Mouse (Mus musculus): ENCODE data around the gene Cdkl1. TPM values are rescaled to one million over a fixed set of nuclear protein-coding genes. Genes with fewer than 3 reads are reported as not detected.

Cdkl1 gene
- polyA plus RNA-seq, 1 experiment from 2014 or later: 2.3 TPM

GRCm38 (mm10) chr12:69766185-69766904 lies 24.7 kb downstream of the Cdkl1 start:
- ATAC-seq (ENCODE audit: low FRiP score, low TSS enrichment): no peak

GRCm38 (mm10) chr12:69765543-69765942 lies 25.5 kb downstream of the Cdkl1 start:
- Histone ChIP-seq H3K36me3 (ENCODE audit: control insufficient read depth, insufficient read depth, low read length) (no peaks in the 10 kb centered on the region), H3K4me3 (ENCODE audit: low read depth, low read length) (no peak overlapping the region), H3K9me3 (ENCODE audit: control insufficient read depth, low read length) (no peaks in the 10 kb centered on the region), H3K9ac (ENCODE audit: low read length) (no peak overlapping the region), H3K27ac (replicated peaks) (no peak overlapping the region), H3K4me2 (replicated peaks; ENCODE audit: low read depth) (no peak overlapping the region), H3K4me1 (replicated peaks; ENCODE audit: control insufficient read depth, insufficient read depth) (no peaks in the 10 kb centered on the region), H3K27me3 (ENCODE audit: control insufficient read depth, insufficient read depth, low read length) (no peaks in the 10 kb centered on the region)
- no peak for DNase-seq (ENCODE audit: low spot score)
- WGBS: 56% methylated on average over 9 of the region's 9 CpGs
- ATAC-seq (ENCODE audit: low FRiP score, low TSS enrichment): no peak
- TF ChIP-seq CTCF (IDR thresholded peaks at IDR 0.05; ENCODE audit: low read depth) (no peak), EP300 (optimal IDR thresholded peaks at IDR 0.05) (no peak)

More at GRCm38 (mm10) chr12:69766185-69766904, 24.7 kb downstream of the Cdkl1 start:
- H3K36me3 ChIP-seq (ENCODE audit: control insufficient read depth, insufficient read depth, low read length): no peaks in the 10 kb centered on the region
- H3K4me1 ChIP-seq (replicated peaks; ENCODE audit: control insufficient read depth, insufficient read depth): no peaks in the 10 kb centered on the region
- H3K4me3 ChIP-seq (ENCODE audit: low read depth, low read length): no peak overlapping the region
- H3K9ac ChIP-seq (ENCODE audit: low read length): no peak overlapping the region
- DNase-seq (ENCODE audit: low spot score): no peak
- H3K9me3 ChIP-seq (ENCODE audit: control insufficient read depth, low read length): no peaks in the 10 kb centered on the region
- WGBS: 75% methylated on average over 10 of the region's 10 CpGs
- no peak overlapping the region for H3K27ac ChIP-seq (replicated peaks)
- no peaks in the 10 kb centered on the region for H3K27me3 ChIP-seq (ENCODE audit: control insufficient read depth, insufficient read depth, low read length)
- H3K4me2 ChIP-seq (replicated peaks; ENCODE audit: low read depth): no peak overlapping the region
- no peak for TF ChIP-seq EP300 (optimal IDR thresholded peaks at IDR 0.05)
- TF ChIP-seq CTCF (IDR thresholded peaks at IDR 0.05; ENCODE audit: low read depth): no peak

GRCm38 (mm10) chr12:69761603-69762002 lies 29.5 kb downstream of the Cdkl1 start:
- Histone ChIP-seq H3K27me3 (ENCODE audit: control insufficient read depth, insufficient read depth, low read length) (no peaks in the 10 kb centered on the region), H3K36me3 (ENCODE audit: control insufficient read depth, insufficient read depth, low read length) (no peaks in the 10 kb centered on the region), H3K4me2 (replicated peaks; ENCODE audit: low read depth) (no peak overlapping the region), H3K9ac (ENCODE audit: low read length) (no peak overlapping the region), H3K4me3 (ENCODE audit: low read depth, low read length) (no peak overlapping the region), H3K9me3 (ENCODE audit: control insufficient read depth, low read length) (no peaks in the 10 kb centered on the region), H3K27ac (replicated peaks) (no peak overlapping the region), H3K4me1 (replicated peaks; ENCODE audit: control insufficient read depth, insufficient read depth) (no peaks in the 10 kb centered on the region)
- WGBS: 70% methylated on average over 2 of the region's 2 CpGs
- DNase-seq (ENCODE audit: low spot score) (no peak), ATAC-seq (ENCODE audit: low FRiP score, low TSS enrichment) (no peak)
- TF ChIP-seq CTCF (IDR thresholded peaks at IDR 0.05; ENCODE audit: low read depth): no peak
- TF ChIP-seq EP300 (optimal IDR thresholded peaks at IDR 0.05): no peak

GRCm38 (mm10) chr12:69760743-69761406 lies 30.2 kb downstream of the Cdkl1 start:
- no peaks in the 10 kb centered on the region for H3K4me1 ChIP-seq (replicated peaks; ENCODE audit: control insufficient read depth, insufficient read depth)
- no peak for TF ChIP-seq EP300 (optimal IDR thresholded peaks at IDR 0.05)
- no peak for TF ChIP-seq CTCF (IDR thresholded peaks at IDR 0.05; ENCODE audit: low read depth)
- DNase-seq (ENCODE audit: low spot score): no peak
- no peaks in the 10 kb centered on the region for H3K9me3 ChIP-seq (ENCODE audit: control insufficient read depth, low read length)
- no peak overlapping the region for H3K9ac ChIP-seq (ENCODE audit: low read length)
- H3K4me3 ChIP-seq (ENCODE audit: low read depth, low read length): no peak overlapping the region
- H3K4me2 ChIP-seq (replicated peaks; ENCODE audit: low read depth): no peak overlapping the region
- no peaks in the 10 kb centered on the region for H3K36me3 ChIP-seq (ENCODE audit: control insufficient read depth, insufficient read depth, low read length)
- 78% methylated on average over 20 of the region's 20 CpGs for WGBS
- H3K27me3 ChIP-seq (ENCODE audit: control insufficient read depth, insufficient read depth, low read length): no peaks in the 10 kb centered on the region
- ATAC-seq (ENCODE audit: low FRiP score, low TSS enrichment): no peak
- H3K27ac ChIP-seq (replicated peaks): no peak overlapping the region

GRCm38 (mm10) chr12:69760014-69760413 lies 31.1 kb downstream of the Cdkl1 start:
- Histone ChIP-seq H3K27me3 (ENCODE audit: control insufficient read depth, insufficient read depth, low read length) (no peaks in the 10 kb centered on the region), H3K36me3 (ENCODE audit: control insufficient read depth, insufficient read depth, low read length) (no peaks in the 10 kb centered on the region), H3K4me3 (ENCODE audit: low read depth, low read length) (no peak overlapping the region), H3K4me2 (replicated peaks; ENCODE audit: low read depth) (no peak overlapping the region), H3K9me3 (ENCODE audit: control insufficient read depth, low read length) (no peaks in the 10 kb centered on the region), H3K27ac (replicated peaks) (no peak overlapping the region), H3K9ac (ENCODE audit: low read length) (no peak overlapping the region), H3K4me1 (replicated peaks; ENCODE audit: control insufficient read depth, insufficient read depth) (no peaks in the 10 kb centered on the region)
- WGBS: 54% methylated on average over 6 of the region's 6 CpGs
- DNase-seq (ENCODE audit: low spot score) (no peak), ATAC-seq (ENCODE audit: low FRiP score, low TSS enrichment) (no peak)
- TF ChIP-seq CTCF (IDR thresholded peaks at IDR 0.05; ENCODE audit: low read depth): no peak; the same call in 1 of the 2 replicates
- TF ChIP-seq EP300 (optimal IDR thresholded peaks at IDR 0.05): no peak
